Mouse (Mus musculus): ENCODE data around the gene Vti1a.

Vti1a gene

DNA sequence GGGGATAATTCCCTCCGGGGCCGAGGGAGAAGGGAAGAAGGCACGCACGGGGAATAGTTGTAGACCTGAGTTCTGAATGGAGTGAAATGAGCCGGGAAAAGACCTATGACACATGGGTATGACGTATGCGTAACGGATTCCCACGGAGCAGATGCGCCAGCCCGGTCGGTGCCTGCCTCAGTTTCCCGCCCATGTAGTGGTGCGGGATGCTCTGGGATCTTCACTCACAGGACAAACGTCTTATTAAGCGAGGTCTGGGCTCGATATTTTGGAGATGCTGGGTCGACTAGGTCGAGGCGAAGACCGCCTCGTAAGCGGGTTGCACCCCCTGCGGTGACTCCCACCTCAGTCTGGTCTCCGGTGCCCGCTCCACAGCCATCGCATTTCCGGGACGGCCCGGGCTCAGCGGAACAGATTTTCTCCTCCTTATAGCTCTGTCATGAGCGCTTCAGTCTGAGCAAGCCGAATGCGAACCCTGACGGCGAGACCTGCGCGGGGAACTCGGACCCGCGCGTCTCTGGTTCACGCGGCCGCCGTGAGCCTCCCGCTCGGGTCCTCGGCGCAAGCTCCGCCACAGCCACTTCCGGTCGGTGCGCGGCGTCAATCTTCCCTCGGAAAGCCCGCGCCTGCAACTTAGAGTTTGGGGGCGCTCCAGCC lies 515 bp upstream of the Vti1a start, which contains the start of gene Zdhhc6:
Zdhhc6 (minus strand) TSS at position 581 of the 657 bp plus-strand sequence.
- DNase-seq (ENCODE audit: low spot score): peak; percentile 45

DNA sequence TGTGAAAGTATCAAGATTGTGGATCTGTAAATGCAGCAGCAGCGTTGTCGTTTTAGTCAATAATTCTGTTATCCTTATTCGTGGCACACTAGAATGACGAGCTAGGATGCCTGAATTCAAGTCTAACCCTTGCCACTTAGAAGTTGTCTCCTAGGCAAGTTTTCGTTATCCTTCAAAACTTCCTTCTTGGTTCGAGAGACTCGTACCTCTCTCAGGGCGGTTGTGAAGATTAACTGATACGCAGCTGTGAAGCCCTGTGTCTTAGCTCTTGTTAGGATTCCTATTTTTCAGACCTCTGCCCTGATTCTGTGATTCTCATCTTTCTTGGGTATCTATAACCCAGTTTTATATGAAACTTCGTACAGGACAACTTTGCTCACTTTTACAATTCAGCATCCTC lies 806 bp downstream of the Vti1a start:
- DNase-seq (ENCODE audit: low spot score): no peak

DNA sequence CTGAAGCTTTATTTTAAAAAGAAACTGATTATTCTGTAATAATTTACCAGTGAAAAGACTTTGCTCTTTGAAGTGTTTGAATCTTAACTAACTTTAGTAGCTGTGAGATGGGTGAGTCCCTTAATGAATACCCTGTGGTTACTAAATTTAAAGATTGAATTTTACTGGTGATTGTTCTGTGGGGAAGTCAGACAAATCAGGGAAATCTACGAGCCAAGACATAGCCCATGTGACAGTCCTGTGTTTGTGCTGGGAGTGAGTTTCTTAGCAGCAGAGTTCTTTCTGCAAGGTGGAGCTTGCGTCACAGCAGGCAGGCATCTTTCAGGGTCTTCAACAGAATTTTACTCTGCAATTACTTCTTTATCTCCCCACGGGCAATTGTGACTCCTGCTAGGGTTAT lies 2.9 kb downstream of the Vti1a start:
- no peak for DNase-seq (ENCODE audit: low spot score)

DNA sequence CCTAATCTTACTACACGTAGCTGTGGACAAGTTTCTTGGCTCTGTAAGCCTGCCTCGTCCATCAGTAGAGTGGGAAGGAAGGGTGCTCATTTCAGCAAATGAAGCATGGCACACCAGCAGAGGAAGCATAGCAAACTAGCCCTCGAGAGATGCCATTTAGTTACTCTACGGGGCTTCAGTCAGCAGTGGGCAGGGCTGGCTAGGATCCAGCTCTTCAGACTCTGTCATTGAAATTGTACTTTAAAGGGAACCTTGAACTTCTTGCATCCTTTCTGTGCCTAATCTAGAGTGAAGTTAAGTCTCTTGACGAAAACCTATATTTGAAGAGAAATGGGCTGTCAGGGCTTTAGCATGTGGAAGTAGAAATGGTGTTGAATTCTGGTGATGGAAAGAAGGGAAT lies 3.4 kb downstream of the Vti1a start:
- no peak for DNase-seq (ENCODE audit: low spot score)

DNA sequence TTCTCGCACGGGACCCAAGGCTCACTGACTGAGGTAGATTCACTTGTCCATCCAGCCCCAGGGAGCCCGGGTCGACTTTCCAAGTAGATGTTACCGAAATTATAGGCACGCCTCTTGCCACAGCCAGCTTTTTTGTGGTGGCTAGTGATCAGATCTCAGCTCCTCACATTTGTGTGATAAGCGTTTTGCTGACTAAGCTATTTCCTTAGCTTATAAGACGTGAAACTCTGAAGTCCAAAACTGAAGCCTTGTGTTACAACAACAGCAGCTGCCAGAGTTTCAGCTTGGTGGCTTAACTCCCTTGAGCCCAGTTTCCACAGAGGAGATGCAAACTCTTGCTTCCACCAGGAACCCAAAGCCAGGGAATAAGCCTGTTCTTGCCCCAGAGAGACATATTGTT lies 6.5 kb downstream of the Vti1a start:
- no peak for DNase-seq (ENCODE audit: low spot score)

DNA sequence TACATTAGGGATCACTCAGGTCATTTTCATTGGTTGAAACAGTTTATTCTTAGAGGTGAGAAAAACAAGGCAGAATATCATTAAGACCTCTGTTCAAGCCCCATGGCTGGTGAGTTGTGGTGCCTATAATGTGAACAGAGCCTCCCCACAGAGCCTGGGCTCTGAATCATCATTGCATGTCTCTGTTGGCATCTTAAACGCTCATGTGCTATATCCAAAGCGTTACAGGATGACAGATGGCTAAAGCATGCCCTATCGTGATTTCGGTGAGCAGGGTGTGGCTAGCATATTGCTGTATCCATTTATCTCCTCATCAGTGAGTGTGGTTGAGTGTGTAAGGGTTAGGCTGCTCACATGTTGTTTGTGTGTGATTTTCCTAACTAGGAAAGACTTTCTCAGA lies 11.4 kb downstream of the Vti1a start:
- no peak for DNase-seq (ENCODE audit: low spot score)

DNA sequence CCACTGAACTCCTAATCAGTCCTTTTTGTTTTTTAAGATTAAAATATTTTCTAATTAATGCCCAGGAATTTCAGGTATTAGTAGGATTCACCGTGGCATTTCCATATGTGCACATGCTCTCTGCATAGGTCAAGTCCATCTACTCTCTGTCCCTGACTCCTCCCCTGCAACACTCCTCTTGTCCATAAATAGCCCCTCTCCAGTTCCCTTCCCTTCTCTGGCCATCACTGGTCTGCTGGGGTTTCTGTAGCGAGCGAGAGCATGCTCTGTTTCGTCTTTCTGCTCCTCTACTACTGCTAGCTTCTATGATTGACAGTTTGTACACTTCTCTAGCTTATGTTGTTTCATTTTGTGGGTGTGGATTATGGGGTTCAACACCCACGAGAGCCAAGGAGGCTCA lies 15.7 kb downstream of the Vti1a start:
- DNase-seq (ENCODE audit: low spot score): no peak

DNA sequence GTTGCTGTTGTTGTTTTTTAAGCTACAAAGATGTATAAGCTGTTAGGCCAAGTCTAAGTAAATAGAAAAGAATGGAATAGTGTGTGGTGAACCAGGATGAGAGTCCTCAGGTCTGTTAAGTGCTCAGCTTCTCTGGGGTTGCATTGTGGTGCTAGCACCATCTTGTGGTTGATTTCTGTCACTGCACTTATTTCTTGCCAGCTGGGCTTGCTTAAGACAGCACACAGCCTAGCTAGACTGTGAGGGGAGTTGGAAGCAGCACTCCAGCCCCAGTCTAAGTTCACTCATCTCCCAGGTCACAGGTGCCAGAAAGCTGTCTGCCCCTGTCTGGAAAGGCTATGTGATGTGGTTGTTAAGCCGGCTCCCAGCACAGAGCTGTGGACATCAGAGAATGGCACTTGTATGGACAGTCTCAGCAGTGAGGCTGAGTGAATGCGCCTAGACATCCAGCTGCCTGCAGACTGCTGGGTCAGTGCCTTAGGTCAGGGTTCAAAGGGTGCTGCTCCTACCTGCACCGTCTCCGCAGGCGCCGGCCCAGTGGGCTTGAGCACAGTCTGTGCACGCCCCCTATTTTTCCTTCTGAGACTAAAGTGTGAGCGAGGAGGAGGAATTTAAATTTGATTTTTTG lies 16.7 kb downstream of the Vti1a start:
- peak; percentile 50 for DNase-seq (ENCODE audit: low spot score)

DNA sequence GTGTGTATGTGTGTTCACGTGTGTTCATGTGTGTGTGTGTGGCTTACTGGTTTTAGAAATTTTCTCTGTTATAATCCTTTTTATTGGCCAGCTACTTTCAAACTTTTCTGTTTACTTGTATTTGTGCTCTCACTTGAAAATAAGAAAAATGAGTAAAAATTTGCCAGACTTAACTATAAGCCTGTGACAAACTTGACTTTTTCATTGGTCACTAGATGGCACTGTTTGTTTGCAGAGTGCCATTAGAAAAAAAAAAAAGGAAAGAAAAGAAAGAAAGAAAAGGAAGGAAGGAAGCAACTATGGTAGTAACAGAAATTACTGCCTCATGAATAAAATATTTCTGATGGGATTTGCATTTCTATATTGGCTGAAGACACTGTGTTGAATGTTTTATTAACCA lies 19.8 kb downstream of the Vti1a start:
- no peak for DNase-seq (ENCODE audit: low spot score)

DNA sequence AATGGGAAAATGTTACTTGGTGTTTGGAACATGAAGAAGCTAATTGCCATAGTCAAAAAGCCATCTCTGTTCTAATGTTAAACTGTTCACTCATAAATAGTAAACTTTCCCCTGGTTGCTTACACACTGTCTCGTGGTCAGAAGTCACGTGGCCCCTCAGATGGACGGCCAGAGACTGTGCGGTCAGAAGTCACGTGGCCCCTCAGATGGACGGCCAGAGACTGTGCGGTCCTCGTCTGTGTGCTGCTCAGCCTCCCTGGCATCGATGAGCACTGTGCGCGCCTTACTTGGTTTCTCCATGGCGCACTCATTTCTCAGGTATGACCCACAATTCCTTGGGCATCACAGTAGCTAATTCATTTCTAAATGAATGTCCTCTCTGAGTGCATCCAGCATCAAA lies 20.3 kb downstream of the Vti1a start:
- no peak for DNase-seq (ENCODE audit: low spot score)

DNA sequence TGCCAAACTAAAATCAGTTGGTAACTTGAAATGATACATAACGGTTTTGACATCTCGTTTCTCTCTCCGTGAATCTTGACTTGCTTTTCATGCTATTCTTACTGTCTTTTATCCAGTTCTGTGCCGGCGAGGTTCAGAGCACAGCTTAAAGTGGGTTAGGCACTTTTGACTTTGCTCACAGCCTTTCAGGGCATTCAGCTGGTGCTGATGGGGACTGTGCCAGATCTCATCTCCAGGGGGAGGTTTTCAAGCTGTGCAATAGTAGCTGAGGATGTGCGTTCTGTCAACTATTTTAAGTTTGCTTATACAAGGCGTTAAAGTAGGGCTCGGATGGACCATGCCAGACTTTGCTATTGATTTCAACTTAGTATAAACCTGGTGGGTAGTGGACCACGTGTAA lies 21.0 kb downstream of the Vti1a start:
- DNase-seq (ENCODE audit: low spot score): no peak

DNA sequence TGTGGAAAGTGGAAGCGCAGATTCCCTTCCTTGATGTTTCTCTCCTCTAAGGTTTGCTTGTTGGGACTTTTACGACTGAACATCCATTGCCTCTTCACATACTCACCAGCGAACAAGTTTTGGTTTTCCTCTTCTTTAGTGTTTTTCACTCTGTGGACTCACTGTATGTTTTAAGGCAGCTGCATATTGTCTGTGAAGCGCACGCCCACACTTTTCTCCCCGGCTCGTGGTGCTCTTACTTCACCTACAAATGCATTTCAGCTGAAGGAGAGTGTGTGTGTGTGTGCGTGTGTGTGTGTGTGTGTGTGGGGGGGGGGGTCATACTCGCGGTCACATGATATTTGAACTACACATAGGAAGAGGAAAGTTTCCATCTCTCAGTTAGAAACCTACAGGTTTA lies 21.6 kb downstream of the Vti1a start:
- DNase-seq (ENCODE audit: low spot score): no peak

DNA sequence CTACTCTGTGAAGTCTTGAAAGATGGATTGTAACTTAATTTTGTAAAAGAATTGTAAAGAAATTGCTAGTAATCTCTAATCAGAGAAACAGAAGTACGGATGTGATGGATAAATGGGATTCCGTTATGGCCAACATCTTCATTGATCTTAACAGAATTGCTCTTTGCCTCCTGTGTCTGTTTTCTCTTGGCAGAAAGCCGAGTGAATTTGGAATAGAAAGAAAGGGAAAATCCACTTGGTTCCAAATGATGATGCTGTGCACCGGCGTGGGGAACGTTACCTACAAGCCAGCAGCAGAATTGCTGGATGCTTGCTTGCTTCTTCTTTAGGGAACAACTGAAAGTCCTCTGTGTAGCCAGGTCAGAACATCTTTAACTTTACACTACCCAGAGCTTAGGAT lies 24.4 kb downstream of the Vti1a start:
- DNase-seq (ENCODE audit: low spot score): no peak

DNA sequence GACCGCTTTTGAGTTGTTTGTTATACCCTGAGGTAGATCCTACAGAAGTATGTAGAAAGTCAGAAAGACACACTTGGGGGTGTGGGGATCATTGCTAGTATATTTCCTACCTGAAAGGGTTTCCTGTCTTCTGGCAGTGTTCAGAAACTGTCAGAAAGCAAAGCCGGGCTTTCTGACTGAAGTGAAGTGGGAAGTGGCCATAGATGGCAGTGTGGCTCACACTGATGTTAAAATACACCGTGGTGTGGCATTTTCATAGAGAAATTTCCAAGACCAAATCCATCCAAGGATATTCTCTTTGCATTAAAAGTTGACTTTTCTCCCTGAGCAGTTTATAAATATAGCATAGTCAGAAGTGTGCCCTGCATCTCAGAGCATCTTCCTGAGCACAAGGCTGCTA lies 25.3 kb downstream of the Vti1a start:
- no peak for DNase-seq (ENCODE audit: low spot score)

DNA sequence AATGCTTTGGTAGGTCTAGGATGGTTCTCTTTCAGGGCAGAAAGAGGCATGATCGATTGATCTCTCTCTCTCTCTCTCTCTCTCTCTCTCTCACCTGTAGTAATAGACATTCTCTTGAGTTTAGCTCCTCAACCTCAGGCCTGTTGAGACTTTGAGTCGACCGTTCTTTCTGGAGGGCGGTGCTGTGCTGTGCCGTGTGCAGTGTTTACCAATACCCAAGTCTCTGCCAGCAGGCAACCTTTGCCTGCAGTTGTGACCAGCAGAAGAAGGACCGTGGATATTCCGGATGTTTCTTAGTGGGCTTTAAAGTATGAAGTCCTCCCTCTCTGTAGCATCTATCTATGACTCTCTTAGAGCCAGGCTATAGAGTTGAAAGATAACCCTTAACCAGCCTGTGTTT lies 26.3 kb downstream of the Vti1a start:
- no peak for DNase-seq (ENCODE audit: low spot score)

DNA sequence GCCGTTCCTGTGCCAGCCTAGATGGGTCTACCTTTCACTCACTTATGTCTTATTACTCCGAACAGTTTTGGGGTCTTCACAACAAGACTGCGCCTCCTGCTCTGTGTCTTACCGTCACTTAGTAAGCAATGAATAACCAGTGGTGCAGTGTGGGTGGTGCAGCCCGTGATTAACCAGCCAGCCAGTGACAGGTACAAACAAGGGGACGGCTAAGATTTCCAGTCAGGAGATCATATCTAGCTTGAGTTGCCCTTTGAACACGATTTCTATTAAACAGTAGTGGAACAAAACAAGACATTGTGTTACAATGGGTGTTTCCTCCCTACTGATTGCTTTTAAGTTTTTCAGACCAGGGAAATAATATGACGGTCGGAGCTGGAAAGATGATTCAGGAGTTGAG lies 27.2 kb downstream of the Vti1a start:
- no peak for DNase-seq (ENCODE audit: low spot score)

DNA sequence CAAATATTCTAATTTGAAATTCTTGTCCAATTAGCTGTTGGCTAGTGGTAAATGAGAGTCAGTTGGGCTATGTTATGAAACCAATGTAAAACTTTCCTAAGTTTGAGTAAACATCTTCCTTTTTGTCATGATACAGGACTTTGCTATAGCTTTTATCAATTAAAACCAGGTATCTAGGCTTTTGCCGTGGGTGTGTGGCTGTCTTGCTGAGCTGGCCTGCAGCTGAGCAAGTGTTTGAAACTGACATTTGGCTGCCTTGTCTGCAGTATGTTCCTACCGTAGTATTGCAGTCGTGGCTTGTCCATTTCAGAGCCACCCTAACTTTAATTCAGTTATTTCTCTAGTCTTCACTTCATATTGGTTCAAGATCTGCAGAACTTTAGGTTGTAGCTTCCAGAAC lies 32.1 kb downstream of the Vti1a start:
- DNase-seq (ENCODE audit: low spot score): no peak

DNA sequence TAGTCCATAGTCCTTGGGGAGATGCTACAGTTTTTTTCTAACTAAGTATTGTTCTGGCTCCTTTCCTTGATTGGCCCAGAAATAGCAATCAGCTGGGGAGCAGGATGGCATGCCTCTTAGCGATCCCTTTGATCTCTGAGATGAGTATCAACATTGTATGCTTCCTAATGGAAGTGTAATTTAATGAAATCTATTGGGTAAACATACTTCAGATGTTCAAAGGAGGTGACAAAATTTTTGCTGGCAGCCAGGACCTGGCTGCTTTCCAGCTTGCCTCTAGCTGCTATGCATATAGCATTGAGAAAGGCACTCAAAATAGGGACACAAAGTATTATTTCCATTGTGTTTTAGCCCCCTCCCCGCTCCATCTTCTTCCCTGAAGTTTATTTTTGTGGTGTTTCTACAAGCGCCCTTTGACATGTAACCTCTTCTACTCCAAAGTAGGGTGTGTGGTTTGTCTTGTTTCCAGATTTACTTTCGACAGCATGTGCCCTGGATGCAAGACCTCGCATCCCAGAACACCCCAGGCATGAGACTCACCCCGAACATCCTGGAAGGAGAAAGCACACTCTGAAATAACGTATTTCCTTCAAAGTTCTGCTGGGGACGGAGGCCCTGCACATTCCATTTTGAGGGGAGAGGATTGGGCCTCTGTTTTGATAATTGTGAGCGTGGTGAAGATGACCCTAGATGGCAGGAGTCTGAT lies 34.7 kb downstream of the Vti1a start:
- DNase-seq (ENCODE audit: low spot score): no peak

DNA sequence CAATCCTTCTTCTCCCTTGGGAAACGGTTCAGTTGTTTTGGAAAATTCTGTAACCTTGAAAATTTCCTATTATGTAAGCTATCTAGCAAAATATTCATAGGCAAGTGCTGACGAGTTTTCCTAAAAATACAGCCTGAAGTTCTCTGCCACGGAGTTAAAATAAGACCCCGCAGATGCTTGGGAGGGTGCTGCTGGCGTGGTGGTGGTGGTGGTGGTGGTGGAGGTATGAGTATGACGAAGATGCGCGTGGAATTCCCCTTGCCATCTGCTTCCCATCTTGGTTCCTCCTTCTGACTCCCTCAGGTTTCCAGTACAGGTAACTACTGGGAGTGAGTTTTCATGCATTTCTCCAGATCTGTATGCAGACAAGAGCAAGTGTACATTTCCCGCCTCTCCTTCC lies 46.5 kb downstream of the Vti1a start:
- DNase-seq (ENCODE audit: low spot score): no peak

DNA sequence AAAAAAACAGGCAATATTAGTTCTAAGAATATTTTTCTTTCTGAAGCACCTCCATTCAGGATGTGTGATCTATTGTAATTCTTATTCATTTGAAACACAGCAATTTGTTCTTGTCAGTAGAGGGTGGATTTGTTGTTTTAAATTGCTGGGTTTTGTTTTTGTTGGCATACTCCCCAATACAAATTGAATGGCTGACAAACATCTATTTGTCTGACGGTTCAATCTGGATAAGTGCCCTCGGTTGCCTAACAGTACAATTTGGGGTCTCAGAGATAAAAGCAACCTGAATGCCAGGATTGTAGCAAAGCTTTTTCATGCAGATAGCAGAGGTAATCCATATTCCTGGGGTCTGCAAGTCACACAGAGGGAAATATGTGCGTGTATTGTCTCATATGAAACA lies 53.6 kb downstream of the Vti1a start:
- no peak for DNase-seq (ENCODE audit: low spot score)

DNA sequence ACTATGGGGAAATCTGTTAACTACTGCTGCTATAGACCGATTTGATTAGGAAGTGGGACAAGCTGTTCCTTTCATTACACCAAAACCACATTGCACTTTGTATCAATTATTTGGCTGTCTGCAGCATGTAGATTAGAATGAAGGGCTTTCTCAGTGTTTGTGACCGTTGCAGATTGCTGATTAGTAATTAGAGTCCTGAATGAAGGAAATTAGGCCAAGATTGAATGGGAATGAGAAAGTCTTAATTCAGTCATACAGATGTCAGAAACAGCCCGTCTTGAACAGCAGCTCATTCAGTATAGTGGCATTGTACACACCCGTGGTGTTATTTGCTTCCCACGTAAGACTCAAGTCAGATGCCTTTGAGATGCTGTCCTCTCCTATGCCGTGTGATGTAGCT lies 60.2 kb downstream of the Vti1a start:
- DNase-seq (ENCODE audit: low spot score): no peak

DNA sequence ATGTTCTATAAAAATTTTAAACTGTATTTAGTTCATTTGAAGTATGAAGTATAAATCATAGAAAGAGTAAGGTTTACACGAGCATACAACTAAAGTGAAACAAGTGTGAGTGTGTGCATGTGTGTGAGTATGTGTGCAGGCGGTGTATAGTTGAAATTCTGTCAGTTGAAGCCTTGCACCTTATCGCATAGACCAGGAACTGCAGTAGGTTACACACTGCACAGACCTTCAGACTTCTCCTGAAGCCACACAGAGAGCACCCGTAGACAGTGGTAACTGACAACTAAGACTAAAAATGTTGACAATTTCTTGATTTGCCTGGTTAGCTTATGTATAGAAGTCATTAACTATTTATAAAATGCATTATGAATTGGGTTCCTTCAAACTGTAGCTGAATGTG lies 61.4 kb downstream of the Vti1a start:
- DNase-seq (ENCODE audit: low spot score): no peak

DNA sequence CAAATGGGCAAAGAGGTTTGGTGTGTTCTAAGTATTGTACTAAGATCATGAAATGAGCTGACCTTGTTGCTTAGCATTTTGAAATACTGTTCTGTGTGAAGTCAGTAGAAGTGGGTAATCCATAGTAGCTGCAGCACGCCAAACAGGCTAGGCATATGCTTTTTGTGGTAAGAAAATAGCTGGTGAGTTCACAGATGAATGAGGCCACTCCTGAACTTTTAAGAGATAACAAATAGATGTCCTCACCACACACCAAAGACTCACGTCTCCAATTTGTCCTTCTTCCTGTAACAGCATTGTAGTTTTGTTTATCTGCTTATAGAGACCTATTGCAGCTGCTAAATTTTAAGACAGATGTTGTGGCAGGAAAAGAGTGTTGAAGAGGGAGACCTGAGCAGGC lies 62.8 kb downstream of the Vti1a start:
- no peak for DNase-seq (ENCODE audit: low spot score)

DNA sequence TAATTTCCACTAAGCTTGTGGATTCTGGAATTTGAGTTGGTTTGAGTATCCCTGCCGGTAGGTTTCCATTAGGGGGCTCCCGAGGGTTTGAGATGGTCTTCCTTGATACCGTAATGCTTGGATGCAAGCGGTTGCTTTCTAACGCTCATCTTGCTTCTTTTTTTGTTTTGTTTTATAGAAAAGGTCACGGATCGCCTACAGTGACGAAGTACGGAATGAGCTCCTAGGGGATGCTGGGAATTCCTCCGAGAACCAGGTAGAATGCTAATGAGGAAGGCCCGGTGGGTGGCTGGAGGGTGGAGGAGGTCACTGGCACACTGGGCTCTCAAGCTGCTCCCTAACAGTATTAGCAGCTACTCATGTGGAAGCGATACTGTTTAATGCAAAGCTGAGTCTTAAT lies 64.7 kb downstream of the Vti1a start:
- DNase-seq (ENCODE audit: low spot score): no peak

All from ovary, adult 18-20 months (tissue).